Mouse (Mus musculus): Measurements from ENCODE around the gene Gm11084. TPM values are rescaled to one million over a fixed set of nuclear protein-coding genes. Genes with fewer than 3 reads are reported as not detected.

The Gm11084 gene
- total and polyA plus RNA-seq, 2 experiments: not detected

- Histone ChIP-seq H3K27ac (replicated peaks; ENCODE audit: insufficient read depth, low read depth, low read length) (no peak overlapping the region), H3K4me3 (ENCODE audit: insufficient read depth, low read depth, low read length) (no peak overlapping the region), H3K36me3 (ENCODE audit: control insufficient read depth, insufficient read depth, low read length) (peaks cover 8% of the 10 kb centered on the region), H3K4me1 (ENCODE audit: control insufficient read depth, insufficient read depth, low read length) (peaks cover 23% of the 10 kb centered on the region; the same call in 1 of the 2 replicates), H3K27me3 (ENCODE audit: control insufficient read depth, insufficient read depth, low read length) (no peaks in the 10 kb centered on the region), H3K79me2 (ENCODE audit: control insufficient read depth, insufficient read depth, low read length) (peaks cover 6% of the 10 kb centered on the region; the same call in 1 of the 2 replicates), H3K9ac (ENCODE audit: low read depth, low read length) (no peak overlapping the region)
- no peak for TF ChIP-seq CTCF (IDR thresholded peaks at IDR 0.05; ENCODE audit: low read depth, low read length)
- no peak for TF ChIP-seq POLR2A (IDR thresholded peaks at IDR 0.05; ENCODE audit: extremely low read depth, insufficient read depth, low read length)
- no peak for DNase-seq (ENCODE audit: extremely low read depth, low read depth, low spot score)
These were observed 10.5 kb downstream of the Gm11084 start for GRCm38 (mm10) chr2:72976036-72976435.

DNA sequence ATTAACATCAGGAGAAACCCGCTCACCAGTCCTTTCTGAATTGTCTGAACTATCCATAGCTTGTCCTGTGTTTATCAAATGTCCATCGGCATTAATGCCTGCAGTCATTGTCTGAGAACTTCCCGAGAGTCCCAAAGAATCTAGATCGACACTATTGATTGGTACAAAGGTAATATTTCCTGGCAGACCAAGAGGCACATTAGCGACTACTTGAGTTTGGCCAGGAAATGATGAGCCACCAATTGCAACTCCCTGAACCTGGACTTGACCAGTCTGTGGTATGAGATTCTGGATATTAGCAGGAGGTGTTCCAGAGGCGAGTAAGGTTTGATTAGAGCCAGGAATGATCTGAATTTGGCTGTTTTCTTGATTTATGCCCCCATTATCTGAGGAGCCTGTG, 15.7 kb downstream of the Gm11084 start:
- Histone ChIP-seq H3K9ac (ENCODE audit: low read depth, low read length) (no peak overlapping the region), H3K4me3 (ENCODE audit: insufficient read depth, low read depth, low read length) (no peak overlapping the region), H3K4me1 (ENCODE audit: control insufficient read depth, insufficient read depth, low read length) (peaks cover 37% of the 10 kb centered on the region), H3K27me3 (ENCODE audit: control insufficient read depth, insufficient read depth, low read length) (no peaks in the 10 kb centered on the region), H3K27ac (replicated peaks; ENCODE audit: insufficient read depth, low read depth, low read length) (peak overlapping the region; percentile 72), H3K79me2 (ENCODE audit: control insufficient read depth, insufficient read depth, low read length) (peaks cover 18% of the 10 kb centered on the region; the same call in 1 of the 2 replicates), H3K36me3 (ENCODE audit: control insufficient read depth, insufficient read depth, low read length) (peaks cover 25% of the 10 kb centered on the region)
- TF ChIP-seq POLR2A (IDR thresholded peaks at IDR 0.05; ENCODE audit: extremely low read depth, insufficient read depth, low read length) (no peak), CTCF (IDR thresholded peaks at IDR 0.05; ENCODE audit: low read depth, low read length) (no peak)
- 22% methylated on average over 6 of the region's 6 CpGs for WGBS
- DNase-seq (ENCODE audit: extremely low read depth, low read depth, low spot score): peak; percentile 93

- peak; percentile 59 for DNase-seq (ENCODE audit: extremely low read depth, low read depth, low spot score)
- Histone ChIP-seq H3K79me2 (ENCODE audit: control insufficient read depth, insufficient read depth, low read length) (peaks cover 18% of the 10 kb centered on the region; the same call in 1 of the 2 replicates), H3K9ac (ENCODE audit: low read depth, low read length) (peak overlapping the region; percentile 43; the same call in 1 of the 2 replicates), H3K27ac (replicated peaks; ENCODE audit: insufficient read depth, low read depth, low read length) (peak overlapping the region; percentile 72), H3K27me3 (ENCODE audit: control insufficient read depth, insufficient read depth, low read length) (no peaks in the 10 kb centered on the region), H3K36me3 (ENCODE audit: control insufficient read depth, insufficient read depth, low read length) (peaks cover 22% of the 10 kb centered on the region), H3K4me3 (ENCODE audit: insufficient read depth, low read depth, low read length) (no peak overlapping the region), H3K4me1 (ENCODE audit: control insufficient read depth, insufficient read depth, low read length) (peaks cover 40% of the 10 kb centered on the region)
- 69% methylated on average over 4 of the region's 4 CpGs for WGBS
- TF ChIP-seq POLR2A (IDR thresholded peaks at IDR 0.05; ENCODE audit: extremely low read depth, insufficient read depth, low read length) (no peak), CTCF (IDR thresholded peaks at IDR 0.05; ENCODE audit: low read depth, low read length) (no peak)
These were observed 16.2 kb downstream of the Gm11084 start for GRCm38 (mm10) chr2:72970302-72970701.

GRCm38 (mm10) chr2:72968536-72968935, 18.0 kb downstream of the Gm11084 start:
- Histone ChIP-seq H3K4me1 (ENCODE audit: control insufficient read depth, insufficient read depth, low read length) (peaks cover 37% of the 10 kb centered on the region), H3K27ac (replicated peaks; ENCODE audit: insufficient read depth, low read depth, low read length) (peak overlapping the region; percentile 67), H3K4me3 (ENCODE audit: insufficient read depth, low read depth, low read length) (no peak overlapping the region), H3K36me3 (ENCODE audit: control insufficient read depth, insufficient read depth, low read length) (peaks cover 22% of the 10 kb centered on the region), H3K79me2 (ENCODE audit: control insufficient read depth, insufficient read depth, low read length) (peaks cover 20% of the 10 kb centered on the region; the same call in 1 of the 2 replicates), H3K27me3 (ENCODE audit: control insufficient read depth, insufficient read depth, low read length) (no peaks in the 10 kb centered on the region), H3K9ac (ENCODE audit: low read depth, low read length) (no peak overlapping the region)
- peak; percentile 95 for DNase-seq (ENCODE audit: extremely low read depth, low read depth, low spot score)
- TF ChIP-seq CTCF (IDR thresholded peaks at IDR 0.05; ENCODE audit: low read depth, low read length) (no peak), POLR2A (IDR thresholded peaks at IDR 0.05; ENCODE audit: extremely low read depth, insufficient read depth, low read length) (no peak)
- 47% methylated on average over 1 of the region's 1 CpGs for WGBS

DNA sequence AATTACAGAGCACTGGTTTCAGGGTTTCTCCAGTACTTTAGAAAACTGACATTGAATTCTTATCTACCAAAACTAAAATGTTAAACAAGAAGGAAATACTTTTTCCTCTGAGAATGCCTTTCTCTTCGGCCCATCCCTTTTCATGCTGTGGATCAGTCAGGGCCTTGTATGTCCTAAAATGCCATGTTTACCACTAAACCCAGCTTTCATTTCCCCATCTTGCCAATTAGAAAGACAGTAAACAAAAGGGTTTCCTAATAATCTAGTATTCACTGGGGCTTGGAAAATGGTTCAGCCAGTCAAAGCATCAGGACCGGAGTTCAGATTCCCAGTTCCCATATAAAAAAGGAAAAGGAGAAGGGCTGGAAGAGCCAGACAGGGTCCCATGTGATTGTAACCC, 21.1 kb downstream of the Gm11084 start:
- no peak overlapping the region for H3K4me3 ChIP-seq (ENCODE audit: insufficient read depth, low read depth, low read length)
- peaks cover 34% of the 10 kb centered on the region for H3K79me2 ChIP-seq (ENCODE audit: control insufficient read depth, insufficient read depth, low read length)
- TF ChIP-seq POLR2A (IDR thresholded peaks at IDR 0.05; ENCODE audit: extremely low read depth, insufficient read depth, low read length) (no peak), CTCF (IDR thresholded peaks at IDR 0.05; ENCODE audit: low read depth, low read length) (no peak)
- peak; percentile 80 for DNase-seq (ENCODE audit: extremely low read depth, low read depth, low spot score)
- 12% methylated on average over 2 of the region's 2 CpGs for WGBS
- H3K36me3 ChIP-seq (ENCODE audit: control insufficient read depth, insufficient read depth, low read length): peaks cover 16% of the 10 kb centered on the region
- H3K27me3 ChIP-seq (ENCODE audit: control insufficient read depth, insufficient read depth, low read length): no peaks in the 10 kb centered on the region
- H3K27ac ChIP-seq (replicated peaks; ENCODE audit: insufficient read depth, low read depth, low read length): peak overlapping the region; percentile 74
- H3K9ac ChIP-seq (ENCODE audit: low read depth, low read length): no peak overlapping the region
- H3K4me1 ChIP-seq (ENCODE audit: control insufficient read depth, insufficient read depth, low read length): peaks cover 27% of the 10 kb centered on the region

DNA sequence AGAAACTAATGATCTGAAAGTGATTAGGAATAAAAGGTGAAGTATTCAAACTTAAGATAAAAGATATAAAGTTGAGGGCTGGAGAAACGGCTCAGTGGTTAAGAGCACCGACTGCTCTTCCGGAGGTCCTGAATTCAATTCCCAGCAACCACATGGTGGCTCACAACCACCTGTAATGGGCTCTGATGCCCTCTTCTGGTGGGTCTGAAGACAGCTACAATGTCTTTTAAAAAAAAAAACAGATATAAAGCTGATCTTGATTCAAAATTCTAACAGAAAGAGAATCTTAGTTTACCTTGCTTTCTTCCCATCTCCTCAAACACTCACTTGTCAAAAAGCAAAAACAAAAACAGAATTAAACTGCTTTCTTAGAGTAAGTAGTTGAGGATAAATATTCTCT, 30.1 kb downstream of the Gm11084 start:
- DNase-seq (ENCODE audit: extremely low read depth, low read depth, low spot score): no peak
- 97% methylated on average over 3 of the region's 3 CpGs for WGBS
- Histone ChIP-seq H3K27me3 (ENCODE audit: control insufficient read depth, insufficient read depth, low read length) (no peaks in the 10 kb centered on the region), H3K9ac (ENCODE audit: low read depth, low read length) (no peak overlapping the region), H3K27ac (replicated peaks; ENCODE audit: insufficient read depth, low read depth, low read length) (no peak overlapping the region), H3K79me2 (ENCODE audit: control insufficient read depth, insufficient read depth, low read length) (peaks cover 30% of the 10 kb centered on the region), H3K4me1 (ENCODE audit: control insufficient read depth, insufficient read depth, low read length) (peaks cover 4% of the 10 kb centered on the region; the same call in 1 of the 2 replicates), H3K4me3 (ENCODE audit: insufficient read depth, low read depth, low read length) (no peak overlapping the region), H3K36me3 (ENCODE audit: control insufficient read depth, insufficient read depth, low read length) (peaks cover 14% of the 10 kb centered on the region)
- TF ChIP-seq CTCF (IDR thresholded peaks at IDR 0.05; ENCODE audit: low read depth, low read length): no peak
- no peak for TF ChIP-seq POLR2A (IDR thresholded peaks at IDR 0.05; ENCODE audit: extremely low read depth, insufficient read depth, low read length)
